Mouse (Mus musculus) midbrain, embryonic 13.5 days (tissue): ENCODE measurements around the gene Mcf2l. TPM values are rescaled to one million over a fixed set of nuclear protein-coding genes. Genes with fewer than 3 reads are reported as not detected.

Source experiments
- ATAC-seq: fragments of 200-750 bp; cut with Nextera tagmentation; 2 replicates; pipeline ENCODE4 v1.8.0; 2017; ENCODE audit warnings: mild to moderate bottlenecking, moderate TSS enrichment, moderate library complexity
- H3K27ac ChIP-seq: fragments of 300-500 bp; sonication (generic); 2 replicates; pipeline ENCODE4 v1.5.1; 2015; ENCODE audit warnings: inconsistent platforms, mild to moderate bottlenecking, moderate library complexity
- H3K27me3 ChIP-seq: fragments of 300-500 bp; sonication (generic); 2 replicates; pipeline ENCODE4 v1.6.1; 2015; ENCODE audit warnings: mild to moderate bottlenecking, inconsistent platforms
- H3K36me3 ChIP-seq: fragments of 300-500 bp; sonication (generic); 2 replicates; pipeline ENCODE4 v1.6.1; 2015; ENCODE audit warnings: mild to moderate bottlenecking, inconsistent platforms
- H3K4me1 ChIP-seq: fragments of 300-500 bp; sonication (generic); replicated peaks from 2 replicates; pipeline ENCODE4 v1.6.1; 2015; ENCODE audit warnings: inconsistent platforms
- H3K4me2 ChIP-seq: fragments of 300-500 bp; sonication (generic); replicated peaks from 2 replicates; pipeline ENCODE4 v1.6.1; 2015; ENCODE audit warnings: moderate library complexity, mild to moderate bottlenecking, inconsistent platforms
- H3K4me3 ChIP-seq: fragments of 300-500 bp; sonication (generic); replicated peaks from 2 replicates; pipeline ENCODE4 v1.5.1; 2015; ENCODE audit warnings: mild to moderate bottlenecking, inconsistent platforms
- H3K9ac ChIP-seq: fragments of 300-500 bp; sonication (generic); replicated peaks from 2 replicates; pipeline ENCODE4 v1.6.1; 2015; ENCODE audit warnings: mild to moderate bottlenecking, inconsistent platforms
- H3K9me3 ChIP-seq: fragments of 300-500 bp; sonication (generic); 2 replicates; pipeline ENCODE4 v1.6.1; 2016; ENCODE audit warnings: mild to moderate bottlenecking, inconsistent platforms
- WGBS: fragments of 180-500 bp; shearing (Covaris S2); methylation state at CpG from one replicate; pipeline ENCODE4 v1.1.7; 2015; 5-methylcytosine and 5-hydroxymethylcytosine counted together
- polyA plus RNA-seq: library from polyadenylated mRNA; unstranded; fragments of >200 nt; fragmentation: Nextera tagmentation; extraction: Ambion mirVana; gene quantifications from 2 replicates; pipeline ENCODE4 v1.2.1, GENCODE M21; 2015

Mcf2l gene
- polyA plus RNA-seq, 1 experiment from 2014 or later, result 130 TPM

DNA sequence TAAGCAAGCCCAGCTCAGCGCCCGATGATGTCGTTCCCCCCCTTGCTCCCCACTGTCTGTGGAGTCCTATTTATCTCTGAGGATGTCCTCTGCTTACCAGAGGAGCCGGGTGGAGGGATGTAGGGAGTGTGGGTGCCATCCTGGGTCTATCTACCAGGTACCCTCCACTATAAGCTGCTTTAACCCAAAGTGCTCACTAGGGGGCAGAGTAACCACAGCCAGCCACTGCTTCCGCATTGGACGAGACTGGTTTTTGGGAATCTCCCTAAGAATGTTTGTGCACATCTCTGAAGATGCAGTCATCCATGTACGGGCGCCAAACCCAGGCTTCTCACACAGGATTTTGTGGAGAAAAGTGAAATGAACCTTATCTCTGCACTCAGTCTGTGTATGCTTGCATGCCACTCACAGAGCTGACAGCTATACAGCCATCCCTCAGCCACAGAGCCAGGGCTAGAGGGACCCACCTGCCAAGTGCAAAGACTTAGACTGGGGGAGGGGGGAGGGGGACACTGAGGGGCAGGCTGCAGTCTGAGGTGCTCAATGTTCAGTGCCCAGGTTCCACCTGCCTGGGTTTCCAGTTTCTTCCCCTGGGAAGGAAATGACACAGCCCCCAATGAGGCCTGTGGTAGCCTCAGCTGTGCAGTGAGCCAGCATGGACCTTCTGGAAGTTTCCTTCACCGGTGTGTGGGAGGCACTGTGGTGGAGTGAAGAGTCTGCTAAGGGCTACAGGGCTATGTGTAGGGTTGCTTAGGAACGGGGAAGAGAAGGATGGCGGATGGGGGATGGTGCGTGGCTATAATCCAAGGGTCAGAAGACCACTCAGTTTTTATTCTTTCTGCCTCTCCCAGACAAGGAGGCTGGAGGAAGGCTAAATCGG lies 23.1 kb downstream of the Mcf2l start:
- Histone ChIP-seq H3K9ac (no peak overlapping the region), H3K9me3 (no peaks in the 10 kb centered on the region), H3K4me2 (no peak overlapping the region), H3K27ac (no peak overlapping the region), H3K4me1 (peaks cover 7% of the 10 kb centered on the region; the same call in 1 of the 2 replicates), H3K4me3 (no peak overlapping the region), H3K36me3 (peaks cover 17% of the 10 kb centered on the region), H3K27me3 (no peaks in the 10 kb centered on the region)
- ATAC-seq, result peak; percentile 70
- 47% methylated on average over 13 of the region's 13 CpGs for WGBS

DNA sequence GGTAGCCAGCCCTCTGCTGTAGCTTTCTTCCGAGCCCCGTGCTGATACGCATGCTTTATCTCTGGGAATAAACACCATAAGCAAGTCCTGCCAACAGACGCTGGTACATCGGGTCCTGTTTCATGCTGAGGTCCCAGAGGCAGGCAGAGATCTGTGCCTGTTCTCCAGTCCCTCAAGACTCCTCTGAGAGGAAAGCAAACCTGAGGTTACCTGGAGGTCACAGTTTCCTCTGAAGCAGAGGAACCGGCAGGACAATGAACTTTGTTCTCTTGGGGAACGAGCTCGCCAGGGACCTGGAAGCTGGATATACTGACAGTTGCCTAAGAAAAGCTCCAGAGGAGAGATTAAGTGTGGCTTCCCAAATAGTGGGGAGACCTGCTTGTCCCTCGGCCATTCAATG lies 24.2 kb downstream of the Mcf2l start:
- H3K9ac ChIP-seq, result no peak overlapping the region
- no peak for ATAC-seq
- 76% methylated on average over 9 of the region's 9 CpGs for WGBS

DNA sequence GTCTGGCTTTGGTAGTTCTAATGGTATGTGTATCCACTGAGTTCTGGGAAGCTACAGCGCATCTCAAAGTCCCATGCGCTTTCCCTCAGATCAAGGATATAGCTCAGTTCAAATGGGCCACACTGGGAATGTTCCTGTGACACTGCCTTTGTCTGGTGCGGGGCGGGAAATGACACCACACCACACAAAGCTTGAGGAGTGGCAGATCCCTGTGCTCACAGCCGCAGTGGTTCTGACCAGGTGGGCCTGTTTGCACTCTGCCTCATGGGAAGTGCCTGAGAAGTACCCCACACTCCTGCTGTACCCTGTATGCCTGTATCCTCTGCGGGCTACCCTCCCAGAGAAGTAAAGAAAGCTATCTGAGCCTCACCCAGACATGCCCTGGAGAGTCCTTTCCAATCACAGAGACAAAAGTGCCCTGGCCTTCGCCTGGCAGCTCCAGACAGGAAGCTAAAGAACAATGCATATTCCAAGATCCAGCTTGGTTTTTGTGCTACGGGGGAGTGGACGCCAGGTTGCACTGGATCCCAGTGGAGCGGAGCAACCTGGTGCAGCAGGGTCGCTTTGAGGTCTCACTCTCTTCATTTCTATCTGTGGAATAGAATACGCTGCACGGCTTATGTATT lies 30.3 kb downstream of the Mcf2l start:
- Histone ChIP-seq H3K27me3 (no peaks in the 10 kb centered on the region), H3K4me3 (no peak overlapping the region), H3K27ac (no peak overlapping the region), H3K4me1 (no peaks in the 10 kb centered on the region), H3K36me3 (no peaks in the 10 kb centered on the region), H3K9me3 (no peaks in the 10 kb centered on the region), H3K4me2 (no peak overlapping the region), H3K9ac (no peak overlapping the region)
- WGBS, result 86% methylated on average over 13 of the region's 13 CpGs
- no peak for ATAC-seq

More for the DNA sequence above, 24.2 kb downstream of the Mcf2l start:
- Histone ChIP-seq H3K27ac (no peak overlapping the region), H3K27me3 (no peaks in the 10 kb centered on the region), H3K36me3 (peaks cover 8% of the 10 kb centered on the region), H3K9me3 (no peaks in the 10 kb centered on the region), H3K4me1 (peaks cover 7% of the 10 kb centered on the region; the same call in 1 of the 2 replicates), H3K4me2 (no peak overlapping the region), H3K4me3 (no peak overlapping the region)

DNA sequence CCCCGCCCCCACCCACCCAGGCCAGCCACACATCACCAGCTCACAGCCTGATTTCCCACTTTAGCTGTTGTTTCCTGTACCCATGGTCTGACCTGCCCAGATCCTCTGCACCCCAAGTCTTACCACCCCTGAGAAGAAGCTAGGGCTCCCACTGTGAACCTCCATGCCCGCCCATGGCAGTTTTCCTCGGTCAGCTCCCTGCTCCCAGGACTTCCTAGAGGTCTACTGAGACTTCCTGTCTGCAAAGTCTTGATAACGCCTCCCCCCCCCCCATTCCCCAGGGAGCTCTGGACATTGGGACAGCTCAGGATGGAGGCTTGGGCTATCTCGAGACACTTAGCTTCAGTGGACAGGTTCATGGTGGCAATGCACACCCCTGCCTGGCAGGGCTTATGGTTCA lies 31.5 kb downstream of the Mcf2l start:
- WGBS, result 88% methylated on average over 5 of the region's 5 CpGs

DNA sequence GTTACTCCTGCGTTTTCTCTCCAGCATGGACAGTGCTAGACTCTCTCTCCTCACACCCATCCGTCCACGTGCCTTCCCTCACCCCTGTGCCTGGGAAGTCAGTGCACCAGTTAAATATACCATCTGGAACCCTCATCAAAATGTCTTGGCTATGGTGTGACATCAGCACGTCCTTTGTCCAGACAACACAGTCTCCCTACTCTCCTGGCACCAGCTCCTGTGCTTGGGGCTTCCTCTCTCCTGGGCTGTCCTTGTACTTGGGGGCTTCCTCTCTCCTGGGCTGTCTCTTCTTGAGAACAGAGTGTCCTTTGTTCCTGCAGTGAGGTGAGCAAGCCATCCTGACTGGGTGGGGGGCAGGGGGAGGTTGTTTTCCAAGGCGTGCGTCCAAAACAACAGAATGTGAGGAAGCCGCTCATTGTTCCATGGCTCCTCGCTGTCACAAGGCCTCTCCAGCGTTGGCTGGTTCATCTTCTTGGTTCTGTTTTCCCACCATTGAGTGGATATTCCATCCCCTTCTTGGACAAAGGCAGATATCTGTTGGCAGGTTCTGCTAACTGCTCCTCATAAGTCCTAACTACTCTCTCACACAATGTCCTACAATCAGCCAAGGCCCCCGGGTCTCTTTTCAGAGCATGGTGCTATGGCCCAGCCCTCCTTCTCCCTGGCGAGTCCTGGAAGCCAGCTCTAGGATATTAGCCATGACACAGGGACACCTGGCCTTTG lies 32.2 kb downstream of the Mcf2l start:
- Histone ChIP-seq H3K9me3 (no peaks in the 10 kb centered on the region), H3K4me2 (no peak overlapping the region), H3K9ac (no peak overlapping the region), H3K27me3 (no peaks in the 10 kb centered on the region), H3K4me1 (no peaks in the 10 kb centered on the region), H3K27ac (no peak overlapping the region), H3K4me3 (no peak overlapping the region), H3K36me3 (no peaks in the 10 kb centered on the region)
- no peak for ATAC-seq
- 84% methylated on average over 11 of the region's 11 CpGs for WGBS

More for the DNA sequence above, 31.5 kb downstream of the Mcf2l start:
- Histone ChIP-seq H3K9me3 (no peaks in the 10 kb centered on the region), H3K27me3 (no peaks in the 10 kb centered on the region), H3K36me3 (no peaks in the 10 kb centered on the region), H3K27ac (no peak overlapping the region), H3K9ac (no peak overlapping the region), H3K4me1 (no peaks in the 10 kb centered on the region), H3K4me3 (no peak overlapping the region), H3K4me2 (no peak overlapping the region)
- ATAC-seq, result no peak

DNA sequence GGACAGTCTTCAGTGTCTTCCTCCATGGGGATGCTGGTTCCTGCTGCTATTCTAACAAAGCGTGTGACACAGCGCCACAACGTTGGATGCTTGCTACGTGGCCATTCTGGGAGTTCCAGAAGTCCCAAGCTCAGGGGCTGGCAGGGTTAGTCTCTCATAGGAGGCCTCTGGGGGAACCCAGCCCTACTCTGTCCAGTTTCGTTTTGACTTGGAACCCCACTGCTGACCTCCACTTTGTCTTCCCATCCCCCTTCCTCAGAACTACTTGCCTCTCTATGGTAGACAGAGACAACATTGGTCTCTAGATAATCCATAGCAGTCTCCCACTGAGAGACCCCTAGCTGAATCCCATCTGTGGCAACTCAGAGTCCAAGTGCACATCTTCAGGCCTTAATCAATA lies 33.0 kb downstream of the Mcf2l start:
- no peak for ATAC-seq
- H3K36me3 ChIP-seq, result no peaks in the 10 kb centered on the region
- H3K9ac ChIP-seq, result no peak overlapping the region
- peaks cover 2% of the 10 kb centered on the region for H3K4me1 ChIP-seq
- H3K4me2 ChIP-seq, result no peak overlapping the region
- H3K4me3 ChIP-seq, result no peak overlapping the region
- no peaks in the 10 kb centered on the region for H3K27me3 ChIP-seq
- no peaks in the 10 kb centered on the region for H3K9me3 ChIP-seq
- H3K27ac ChIP-seq, result no peak overlapping the region
- WGBS, result 67% methylated on average over 5 of the region's 5 CpGs

DNA sequence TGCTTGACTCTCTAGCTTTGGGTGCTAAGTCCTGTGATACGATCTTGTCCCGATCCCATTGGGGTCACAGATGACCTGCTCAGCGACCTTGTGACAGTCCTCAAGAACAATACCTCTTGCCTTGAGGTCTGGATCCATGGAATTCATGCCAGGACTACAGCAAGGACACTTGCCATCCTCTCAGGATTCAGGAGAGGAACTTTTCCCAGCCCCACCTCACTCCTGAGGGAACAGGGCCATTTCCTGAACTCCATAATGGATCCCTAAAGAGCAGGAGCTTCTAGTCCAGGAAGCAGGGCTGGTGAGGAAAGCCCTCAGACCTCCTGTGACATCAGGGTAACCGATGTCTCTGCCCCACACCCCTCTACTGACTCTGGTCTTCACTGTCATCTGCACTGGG lies 34.1 kb downstream of the Mcf2l start:
- no peak overlapping the region for H3K4me2 ChIP-seq
- peaks cover 10% of the 10 kb centered on the region for H3K4me1 ChIP-seq
- H3K27ac ChIP-seq, result no peak overlapping the region
- no peak for ATAC-seq
- no peaks in the 10 kb centered on the region for H3K9me3 ChIP-seq
- no peak overlapping the region for H3K4me3 ChIP-seq
- WGBS, result 86% methylated on average over 4 of the region's 4 CpGs
- H3K9ac ChIP-seq, result no peak overlapping the region
- no peaks in the 10 kb centered on the region for H3K36me3 ChIP-seq
- no peaks in the 10 kb centered on the region for H3K27me3 ChIP-seq

DNA sequence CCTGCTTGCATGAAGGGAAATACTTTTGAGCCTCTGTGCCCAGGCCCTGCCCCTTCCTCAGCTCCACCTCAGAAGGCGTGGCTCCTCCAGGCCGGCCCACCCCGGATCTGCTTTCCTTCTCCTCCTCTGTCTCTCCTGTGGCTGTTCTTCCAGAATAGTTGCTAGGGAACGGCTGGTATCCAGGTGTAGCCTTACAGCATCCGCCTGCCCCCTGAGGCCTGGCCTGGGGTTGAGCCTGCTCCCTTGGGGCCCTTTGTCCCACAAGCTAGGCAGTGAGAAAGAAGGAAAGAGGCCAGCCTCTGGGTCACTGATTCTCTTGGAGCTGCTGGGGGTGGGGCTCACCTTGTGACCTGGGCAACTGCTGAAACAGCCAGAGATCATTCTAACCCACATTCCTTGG lies 38.4 kb downstream of the Mcf2l start:
- H3K4me3 ChIP-seq, result no peak overlapping the region
- 0 out of 2 replicates have a peak overlapping the region, but pooled peaks have one; percentile 25 for H3K9ac ChIP-seq
- ATAC-seq, result no peak
- no peaks in the 10 kb centered on the region for H3K9me3 ChIP-seq
- H3K27ac ChIP-seq, result no peak overlapping the region
- no peak overlapping the region for H3K4me2 ChIP-seq
- peaks cover 25% of the 10 kb centered on the region for H3K4me1 ChIP-seq
- WGBS, result 10% methylated on average over 5 of the region's 5 CpGs
- no peaks in the 10 kb centered on the region for H3K27me3 ChIP-seq
- 0 out of 2 replicates have a peak, but pooled peaks cover 2% of the 10 kb centered on the region for H3K36me3 ChIP-seq

DNA sequence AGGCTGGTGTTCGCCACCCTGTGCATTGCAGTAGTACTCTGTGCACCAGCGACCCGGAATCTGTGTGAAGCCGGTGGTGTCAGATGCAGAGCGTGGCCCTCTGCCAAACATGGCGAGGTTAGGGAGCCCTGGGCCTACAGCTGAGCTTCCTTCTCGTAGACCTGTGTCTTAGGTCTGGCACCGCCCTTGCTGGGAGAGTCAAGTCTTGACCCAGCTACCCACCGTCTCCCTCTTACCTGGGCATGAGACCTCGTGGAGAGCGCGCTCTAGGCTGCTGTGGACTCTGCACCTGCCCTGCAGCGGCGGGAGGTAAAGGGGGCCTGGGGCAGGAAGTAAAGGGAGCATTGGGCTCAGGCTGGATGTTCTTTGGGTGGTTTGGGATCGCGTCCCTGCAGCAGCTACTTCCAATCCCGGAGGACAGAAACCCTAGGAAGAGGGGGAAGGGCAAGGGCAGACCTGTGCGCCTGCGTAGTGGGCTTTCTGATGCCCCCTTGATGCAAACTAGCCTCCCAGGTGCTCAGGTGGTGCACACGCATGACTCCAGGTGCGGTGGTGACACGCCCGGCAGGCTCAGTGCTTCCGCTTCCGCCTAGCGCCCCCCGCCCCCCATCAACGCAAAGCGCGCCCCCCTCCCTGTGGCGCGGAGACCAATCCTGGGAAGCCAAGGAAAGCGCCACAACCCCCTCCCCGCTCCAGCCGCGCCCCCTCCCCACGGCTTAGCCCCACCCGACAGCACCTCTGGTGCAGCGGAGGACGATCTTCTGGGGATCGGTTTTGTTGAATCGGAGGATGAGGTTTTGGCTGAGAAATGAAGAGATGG lies 41.8 kb downstream of the Mcf2l start:
- H3K4me2 ChIP-seq, result peak overlapping the region; percentile 79
- H3K27me3 ChIP-seq, result no peaks in the 10 kb centered on the region
- no peaks in the 10 kb centered on the region for H3K9me3 ChIP-seq
- 17% methylated on average over 42 of the region's 42 CpGs for WGBS
- H3K36me3 ChIP-seq, result 0 out of 2 replicates have a peak, but pooled peaks cover 2% of the 10 kb centered on the region
- peak overlapping the region; percentile 61 for H3K27ac ChIP-seq
- peaks cover 44% of the 10 kb centered on the region for H3K4me1 ChIP-seq
- peak overlapping the region; percentile 55 for H3K4me3 ChIP-seq
- H3K9ac ChIP-seq, result peak overlapping the region; percentile 80
- peak; percentile 85 for ATAC-seq

DNA sequence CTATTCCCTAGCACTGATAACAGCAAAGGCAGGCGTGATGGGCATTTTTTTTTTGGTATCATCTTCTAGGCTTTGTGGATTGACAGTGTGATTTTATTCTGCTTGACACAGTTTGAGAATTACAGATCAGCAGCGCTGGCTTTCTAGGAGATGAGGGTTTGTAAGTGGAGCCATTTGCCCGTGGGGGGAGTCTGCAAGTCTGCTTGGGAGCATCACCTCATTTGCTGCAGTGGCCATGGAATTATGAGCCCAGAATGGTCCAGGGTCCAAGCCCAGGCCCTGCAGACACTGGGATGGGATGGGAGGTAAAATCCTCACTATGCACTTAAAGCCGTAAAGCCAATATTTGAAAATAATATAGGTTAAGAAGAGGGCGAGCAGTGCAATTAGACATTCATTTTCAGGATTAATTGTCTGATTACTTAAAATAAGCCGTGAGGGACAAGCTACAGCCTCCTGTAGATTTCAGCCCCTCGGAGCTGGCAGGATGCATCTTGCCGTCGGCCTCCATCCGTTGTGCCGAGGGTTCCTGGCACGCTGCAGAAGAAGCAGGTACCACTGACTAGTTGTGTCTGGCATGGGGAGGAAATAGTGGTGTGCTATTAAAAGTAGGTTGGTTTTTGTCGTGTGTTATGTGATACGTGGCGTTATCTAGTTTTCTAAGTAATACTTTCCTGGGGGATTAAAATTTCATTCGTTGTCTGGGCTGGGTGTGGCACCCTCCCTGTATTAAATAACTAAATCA lies 42.7 kb downstream of the Mcf2l start:
- H3K4me3 ChIP-seq, result peak overlapping the region; percentile 55
- no peaks in the 10 kb centered on the region for H3K27me3 ChIP-seq
- H3K36me3 ChIP-seq, result 0 out of 2 replicates have a peak, but pooled peaks cover 2% of the 10 kb centered on the region
- H3K27ac ChIP-seq, result peak overlapping the region; percentile 61
- ATAC-seq, result 0 out of 2 replicates have a peak, but pooled peaks have one; percentile 34
- WGBS, result 60% methylated on average over 16 of the region's 16 CpGs
- peak overlapping the region; percentile 79 for H3K4me2 ChIP-seq
- H3K4me1 ChIP-seq, result peaks cover 47% of the 10 kb centered on the region
- H3K9me3 ChIP-seq, result no peaks in the 10 kb centered on the region
- H3K9ac ChIP-seq, result peak overlapping the region; percentile 80

DNA sequence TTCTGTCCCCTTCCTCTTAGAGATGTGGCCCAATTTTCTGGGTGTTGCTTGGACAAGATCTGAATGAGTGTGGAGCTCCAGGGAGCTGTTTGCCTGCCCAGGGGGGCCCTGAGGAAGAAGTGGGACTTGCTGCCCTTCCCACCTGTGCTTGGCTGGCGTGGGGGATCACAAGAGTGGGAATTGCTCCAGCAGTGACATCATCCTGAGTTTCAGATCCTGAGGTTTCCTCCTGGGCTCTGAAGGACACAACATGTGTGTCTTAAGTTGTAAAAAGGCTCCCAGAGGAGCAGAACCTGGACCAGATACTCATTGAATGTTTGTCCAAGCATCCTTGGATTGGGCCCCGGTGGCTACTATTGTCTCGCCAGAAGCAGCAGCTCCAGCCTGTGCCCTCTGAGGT lies 43.4 kb downstream of the Mcf2l start:
- peak overlapping the region; percentile 79 for H3K4me2 ChIP-seq
- no peak for ATAC-seq
- H3K4me1 ChIP-seq, result peaks cover 40% of the 10 kb centered on the region
- H3K9ac ChIP-seq, result peak overlapping the region; percentile 80
- H3K27ac ChIP-seq, result no peak overlapping the region
- 0 out of 2 replicates have a peak, but pooled peaks cover 2% of the 10 kb centered on the region for H3K36me3 ChIP-seq
- no peaks in the 10 kb centered on the region for H3K9me3 ChIP-seq
- peak overlapping the region; percentile 55 for H3K4me3 ChIP-seq
- no peaks in the 10 kb centered on the region for H3K27me3 ChIP-seq
- WGBS, result 77% methylated on average over 3 of the region's 3 CpGs
